Mouse (Mus musculus): ENCODE data around the gene Kif17.

DNA sequence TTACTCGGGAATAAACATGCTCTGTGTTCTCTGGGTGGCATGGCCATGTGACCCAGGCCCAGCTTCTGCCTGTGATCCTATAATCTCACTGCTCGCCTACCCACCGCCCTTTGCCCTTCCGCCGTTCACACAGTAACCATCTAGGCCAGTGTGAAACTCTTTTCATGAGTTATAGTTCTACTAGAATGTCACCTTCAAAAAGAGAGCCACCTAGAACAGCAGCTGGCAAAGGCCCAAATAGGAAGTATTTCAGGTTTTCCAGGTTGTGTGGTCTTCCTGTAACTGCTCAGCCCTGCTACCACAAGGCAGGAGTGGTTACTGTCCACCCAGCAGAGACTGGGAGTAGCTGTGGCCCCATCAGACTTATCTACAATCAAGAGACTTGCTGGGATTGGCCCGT lies 92.5 kb downstream of the Kif17 start:
- TF ChIP-seq CTCF (IDR thresholded peaks at IDR 0.05) (no peak), EP300 (IDR thresholded peaks at IDR 0.05) (no peak)

Data from lung, postnatal 0 days (tissue).